Mouse (Mus musculus) forebrain, embryonic 11.5 days (tissue): Measurements from ENCODE around the gene Tnks2. TPM values are rescaled to one million over a fixed set of nuclear protein-coding genes. Genes with fewer than 3 reads are reported as not detected.
"Not testable (repeated sequence)": the region's sequence is repeated elsewhere in the genome, so short reads cannot be mapped to it uniquely, and the experiment has no call there.

Experiments used
- ATAC-seq: fragments of 200-750 bp; cut with Nextera tagmentation; replicated peaks from 2 replicates; pipeline ENCODE4 v1.8.0; 2017; ENCODE audit warnings: moderate TSS enrichment; ENCODE audit not compliant: low FRiP score
- DNase-seq: peaks from one replicate; pipeline ENCODE4 v3.0.0-alpha.2; 2017; ENCODE audit warnings: low spot score
- H3K27ac ChIP-seq: fragments of 300-500 bp; sonication (generic); 2 replicates; pipeline ENCODE4 v1.5.1; 2014; ENCODE audit warnings: low read depth, low read length
- H3K27me3 ChIP-seq: fragments of 300-500 bp; sonication (generic); 2 replicates; pipeline ENCODE4 v1.6.1; 2014; ENCODE audit warnings: mild to moderate bottlenecking, low read length, mixed read lengths; ENCODE audit not compliant: control insufficient read depth, insufficient read depth
- H3K36me3 ChIP-seq: fragments of 300-500 bp; sonication (generic); 2 replicates; pipeline ENCODE4 v1.6.1; 2014; ENCODE audit warnings: mild to moderate bottlenecking, low read length, moderate library complexity, mixed read lengths; ENCODE audit not compliant: control insufficient read depth, insufficient read depth
- H3K4me1 ChIP-seq: fragments of 300-500 bp; sonication (generic); replicated peaks from 2 replicates; pipeline ENCODE4 v1.6.1; 2014; ENCODE audit warnings: low read length, mixed read lengths; ENCODE audit not compliant: control insufficient read depth, insufficient read depth
- H3K4me2 ChIP-seq: fragments of 300-500 bp; sonication (generic); 2 replicates; pipeline ENCODE4 v1.6.1; 2014; ENCODE audit warnings: low read depth, mild to moderate bottlenecking, low read length, moderate library complexity, mixed read lengths; ENCODE audit not compliant: severe bottlenecking
- H3K4me3 ChIP-seq: fragments of 300-500 bp; sonication (generic); 2 replicates; pipeline ENCODE4 v1.5.1; 2014; ENCODE audit warnings: low read depth, low read length
- H3K9ac ChIP-seq: fragments of 300-500 bp; sonication (generic); 2 replicates; pipeline ENCODE4 v1.6.1; 2014; ENCODE audit warnings: low read length
- H3K9me3 ChIP-seq: fragments of 300-500 bp; sonication (generic); 2 replicates; pipeline ENCODE4 v1.6.1; 2016; ENCODE audit warnings: low read length, mixed read lengths; ENCODE audit not compliant: control insufficient read depth
- whole genome bisulfite sequencing: fragments of 180-500 bp; shearing (Covaris S2); extraction: QIAGEN DNeasy Blood & Tissue Kit; methylation state at CpG from one replicate; pipeline ENCODE4 v1.1.7; 2014; 5-methylcytosine and 5-hydroxymethylcytosine counted together
- polyA plus RNA-seq: library from polyadenylated mRNA; unstranded; fragments of >200 nt; fragmentation: Nextera tagmentation; extraction: Ambion mirVana; gene quantifications from 2 replicates; pipeline ENCODE4 v1.2.1, GENCODE M21; 2014

The Tnks2 gene
- polyA plus RNA-seq, 1 experiment from 2014 or later: 68.3 TPM

GRCm38 (mm10) chr19:36818141-36818885 is 15.7 kb upstream of the Tnks2 start:
- Histone ChIP-seq H3K36me3 (no peaks in the 10 kb centered on the region), H3K9ac (peak overlapping the region; percentile 40), H3K9me3 (no peaks in the 10 kb centered on the region), H3K27ac (no peak overlapping the region), H3K27me3 (peaks cover 3% of the 10 kb centered on the region; the same call in 1 of the 2 replicates), H3K4me3 (peak overlapping the region; percentile 31), H3K4me2 (peak overlapping the region; percentile 55), H3K4me1 (no peaks in the 10 kb centered on the region)
- DNase-seq (peak; percentile 70), ATAC-seq (peak; percentile 71)
- WGBS: 3% methylated on average over 21 of the region's 22 CpGs

- WGBS: 82% methylated on average over 6 of the region's 6 CpGs
- Histone ChIP-seq H3K4me3 (no peak overlapping the region), H3K4me2 (no peak overlapping the region), H3K27ac (no peak overlapping the region), H3K9me3 (no peaks in the 10 kb centered on the region), H3K4me1 (no peaks in the 10 kb centered on the region), H3K27me3 (peaks cover 3% of the 10 kb centered on the region; the same call in 1 of the 2 replicates), H3K9ac (no peak overlapping the region), H3K36me3 (no peaks in the 10 kb centered on the region)
- no peak for ATAC-seq
- no peak for DNase-seq
Observed at GRCm38 (mm10) chr19:36819199-36819598, 14.8 kb upstream of the Tnks2 start.

GRCm38 (mm10) chr19:36820469-36820868 is 13.6 kb upstream of the Tnks2 start:
- Histone ChIP-seq H3K4me3 (no peak overlapping the region), H3K27me3 (peaks cover 3% of the 10 kb centered on the region; the same call in 1 of the 2 replicates), H3K4me2 (no peak overlapping the region), H3K9ac (no peak overlapping the region), H3K4me1 (no peaks in the 10 kb centered on the region), H3K9me3 (no peaks in the 10 kb centered on the region), H3K27ac (no peak overlapping the region), H3K36me3 (no peaks in the 10 kb centered on the region)
- ATAC-seq (no peak), DNase-seq (no peak)
- 95% methylated on average over 4 of the region's 4 CpGs for WGBS

GRCm38 (mm10) chr19:36821301-36821700 is 12.7 kb upstream of the Tnks2 start:
- H3K4me1 ChIP-seq, H3K9ac ChIP-seq, H3K36me3 ChIP-seq, H3K4me2 ChIP-seq, H3K27me3 ChIP-seq, H3K9me3 ChIP-seq, H3K27ac ChIP-seq, DNase-seq, H3K4me3 ChIP-seq, ATAC-seq: not testable (repeated sequence)
- 86% methylated on average over 6 of the region's 6 CpGs for WGBS

GRCm38 (mm10) chr19:36822701-36823100 is 11.3 kb upstream of the Tnks2 start:
- whole genome bisulfite sequencing: 86% methylated on average over 4 of the region's 4 CpGs
- DNase-seq: no peak
- Histone ChIP-seq H3K4me2 (no peak overlapping the region), H3K27me3 (no peaks in the 10 kb centered on the region), H3K9ac (no peak overlapping the region), H3K9me3 (no peaks in the 10 kb centered on the region), H3K4me1 (no peaks in the 10 kb centered on the region), H3K27ac (no peak overlapping the region), H3K4me3 (no peak overlapping the region), H3K36me3 (no peaks in the 10 kb centered on the region)
- ATAC-seq: no peak

GRCm38 (mm10) chr19:36827650-36828049 is 6.4 kb upstream of the Tnks2 start:
- no peak for ATAC-seq
- Histone ChIP-seq H3K4me3 (no peak overlapping the region), H3K27me3 (no peaks in the 10 kb centered on the region), H3K36me3 (no peaks in the 10 kb centered on the region), H3K27ac (no peak overlapping the region), H3K4me2 (no peak overlapping the region), H3K4me1 (no peaks in the 10 kb centered on the region), H3K9me3 (no peaks in the 10 kb centered on the region), H3K9ac (no peak overlapping the region)
- no peak for DNase-seq
- 87% methylated on average over 5 of the region's 5 CpGs for WGBS

GRCm38 (mm10) chr19:36828322-36828721 is 5.7 kb upstream of the Tnks2 start:
- Histone ChIP-seq H3K36me3 (no peaks in the 10 kb centered on the region), H3K4me2 (no peak overlapping the region), H3K27me3 (no peaks in the 10 kb centered on the region), H3K9me3 (no peaks in the 10 kb centered on the region), H3K9ac (no peak overlapping the region), H3K4me1 (peaks cover 2% of the 10 kb centered on the region), H3K27ac (no peak overlapping the region), H3K4me3 (no peak overlapping the region)
- 62% methylated on average over 8 of the region's 8 CpGs for WGBS
- no peak for DNase-seq
- ATAC-seq: no peak

GRCm38 (mm10) chr19:36832951-36833787 is 863 bp upstream of the Tnks2 start:
- peak overlapping the region; percentile 83 for H3K4me2 ChIP-seq
- H3K4me3 ChIP-seq: peak overlapping the region; percentile 98
- DNase-seq (no peak), ATAC-seq (peak; percentile 36; the same call in 1 of the 2 replicates)
- no peaks in the 10 kb centered on the region for H3K9me3 ChIP-seq
- peak overlapping the region; percentile 92 for H3K9ac ChIP-seq
- peak overlapping the region; percentile 94 for H3K27ac ChIP-seq
- 5% methylated on average over 19 of the region's 19 CpGs for WGBS
- H3K36me3 ChIP-seq: no peaks in the 10 kb centered on the region
- H3K27me3 ChIP-seq: no peaks in the 10 kb centered on the region
- H3K4me1 ChIP-seq: peaks cover 8% of the 10 kb centered on the region
